Mouse (Mus musculus): ENCODE results near the gene Fkbp15. TPM values are rescaled to one million over a fixed set of nuclear protein-coding genes. Genes with fewer than 3 reads are reported as not detected.

The Fkbp15 gene
- polyA plus RNA-seq, 1 experiment: 22.1 TPM

GRCm38 (mm10) chr4:62361571-62361970 is 1.2 kb upstream of the Fkbp15 start:
- Histone ChIP-seq H3K4me3 (ENCODE audit: low read depth, low read length) (no peak overlapping the region), H3K27ac (ENCODE audit: insufficient read depth, low read length) (peak overlapping the region; percentile 24; the same call in 1 of the 2 replicates), H3K9ac (ENCODE audit: low read depth, poor library complexity, severe bottlenecking) (peak overlapping the region; percentile 76), H3K36me3 (ENCODE audit: control insufficient read depth, insufficient read depth, low read length, poor library complexity, severe bottlenecking) (no peaks in the 10 kb centered on the region), H3K4me1 (ENCODE audit: control insufficient read depth, insufficient read depth, low read length) (no peaks in the 10 kb centered on the region), H3K9me3 (replicated peaks; ENCODE audit: control insufficient read depth, insufficient read depth, low read length, poor library complexity, severe bottlenecking) (no peaks in the 10 kb centered on the region), H3K27me3 (ENCODE audit: control insufficient read depth, insufficient read depth, low read length, poor library complexity, severe bottlenecking) (no peaks in the 10 kb centered on the region)
- no peak for TF ChIP-seq POLR2A (IDR thresholded peaks at IDR 0.05; ENCODE audit: insufficient read depth, low read length)

GRCm38 (mm10) chr4:62360805-62361455 is 582 bp upstream of the Fkbp15 start:
- H3K9ac ChIP-seq (ENCODE audit: low read depth, poor library complexity, severe bottlenecking): peak overlapping the region; percentile 76
- no peaks in the 10 kb centered on the region for H3K27me3 ChIP-seq (ENCODE audit: control insufficient read depth, insufficient read depth, low read length, poor library complexity, severe bottlenecking)
- no peaks in the 10 kb centered on the region for H3K9me3 ChIP-seq (replicated peaks; ENCODE audit: control insufficient read depth, insufficient read depth, low read length, poor library complexity, severe bottlenecking)
- no peaks in the 10 kb centered on the region for H3K4me1 ChIP-seq (ENCODE audit: control insufficient read depth, insufficient read depth, low read length)
- H3K27ac ChIP-seq (ENCODE audit: insufficient read depth, low read length): peak overlapping the region; percentile 24; the same call in 1 of the 2 replicates
- peak overlapping the region; percentile 92 for H3K4me3 ChIP-seq (ENCODE audit: low read depth, low read length)
- H3K36me3 ChIP-seq (ENCODE audit: control insufficient read depth, insufficient read depth, low read length, poor library complexity, severe bottlenecking): no peaks in the 10 kb centered on the region
- no peak for TF ChIP-seq POLR2A (IDR thresholded peaks at IDR 0.05; ENCODE audit: insufficient read depth, low read length)
- no peak for TF ChIP-seq EP300 (IDR thresholded peaks at IDR 0.05; ENCODE audit: insufficient read depth, low read depth, low read length)
- no peak for TF ChIP-seq CTCF (IDR thresholded peaks at IDR 0.05; ENCODE audit: low read depth, low read length)

GRCm38 (mm10) chr4:62359256-62359775 is 1.0 kb downstream of the Fkbp15 start:
- Histone ChIP-seq H3K4me3 (ENCODE audit: low read depth, low read length) (peak overlapping the region; percentile 75), H3K4me1 (ENCODE audit: control insufficient read depth, insufficient read depth, low read length) (no peaks in the 10 kb centered on the region), H3K9me3 (replicated peaks; ENCODE audit: control insufficient read depth, insufficient read depth, low read length, poor library complexity, severe bottlenecking) (no peaks in the 10 kb centered on the region), H3K36me3 (ENCODE audit: control insufficient read depth, insufficient read depth, low read length, poor library complexity, severe bottlenecking) (no peaks in the 10 kb centered on the region), H3K27ac (ENCODE audit: insufficient read depth, low read length) (no peak overlapping the region), H3K27me3 (ENCODE audit: control insufficient read depth, insufficient read depth, low read length, poor library complexity, severe bottlenecking) (no peaks in the 10 kb centered on the region), H3K9ac (ENCODE audit: low read depth, poor library complexity, severe bottlenecking) (peak overlapping the region; percentile 32)
- no peak for TF ChIP-seq CTCF (IDR thresholded peaks at IDR 0.05; ENCODE audit: low read depth, low read length)
- no peak for TF ChIP-seq EP300 (IDR thresholded peaks at IDR 0.05; ENCODE audit: insufficient read depth, low read depth, low read length)
- no peak for TF ChIP-seq POLR2A (IDR thresholded peaks at IDR 0.05; ENCODE audit: insufficient read depth, low read length)

- H3K27me3 ChIP-seq (ENCODE audit: control insufficient read depth, insufficient read depth, low read length, poor library complexity, severe bottlenecking): no peaks in the 10 kb centered on the region
- H3K9ac ChIP-seq (ENCODE audit: low read depth, poor library complexity, severe bottlenecking): no peak overlapping the region
- TF ChIP-seq POLR2A (IDR thresholded peaks at IDR 0.05; ENCODE audit: insufficient read depth, low read length) (no peak), EP300 (IDR thresholded peaks at IDR 0.05; ENCODE audit: insufficient read depth, low read depth, low read length) (no peak), CTCF (IDR thresholded peaks at IDR 0.05; ENCODE audit: low read depth, low read length) (no peak)
- H3K4me1 ChIP-seq (ENCODE audit: control insufficient read depth, insufficient read depth, low read length): no peaks in the 10 kb centered on the region
- H3K9me3 ChIP-seq (replicated peaks; ENCODE audit: control insufficient read depth, insufficient read depth, low read length, poor library complexity, severe bottlenecking): no peaks in the 10 kb centered on the region
- H3K27ac ChIP-seq (ENCODE audit: insufficient read depth, low read length): no peak overlapping the region
- H3K4me3 ChIP-seq (ENCODE audit: low read depth, low read length): no peak overlapping the region
- H3K36me3 ChIP-seq (ENCODE audit: control insufficient read depth, insufficient read depth, low read length, poor library complexity, severe bottlenecking): no peaks in the 10 kb centered on the region
These were observed 2.7 kb downstream of the Fkbp15 start for GRCm38 (mm10) chr4:62357631-62358148.

GRCm38 (mm10) chr4:62349371-62349770 is 11.0 kb downstream of the Fkbp15 start:
- Histone ChIP-seq H3K9ac (ENCODE audit: low read depth, poor library complexity, severe bottlenecking) (no peak overlapping the region), H3K27ac (ENCODE audit: insufficient read depth, low read length) (no peak overlapping the region), H3K4me3 (ENCODE audit: low read depth, low read length) (no peak overlapping the region), H3K36me3 (ENCODE audit: control insufficient read depth, insufficient read depth, low read length, poor library complexity, severe bottlenecking) (no peaks in the 10 kb centered on the region; the same call in 1 of the 2 replicates), H3K9me3 (replicated peaks; ENCODE audit: control insufficient read depth, insufficient read depth, low read length, poor library complexity, severe bottlenecking) (no peaks in the 10 kb centered on the region), H3K27me3 (ENCODE audit: control insufficient read depth, insufficient read depth, low read length, poor library complexity, severe bottlenecking) (no peaks in the 10 kb centered on the region), H3K4me1 (ENCODE audit: control insufficient read depth, insufficient read depth, low read length) (no peaks in the 10 kb centered on the region)
- TF ChIP-seq EP300 (IDR thresholded peaks at IDR 0.05; ENCODE audit: insufficient read depth, low read depth, low read length) (no peak), POLR2A (IDR thresholded peaks at IDR 0.05; ENCODE audit: insufficient read depth, low read length) (no peak), CTCF (IDR thresholded peaks at IDR 0.05; ENCODE audit: low read depth, low read length) (no peak)

GRCm38 (mm10) chr4:62348329-62348705 is 12.0 kb downstream of the Fkbp15 start:
- H3K36me3 ChIP-seq (ENCODE audit: control insufficient read depth, insufficient read depth, low read length, poor library complexity, severe bottlenecking): no peaks in the 10 kb centered on the region; the same call in 1 of the 2 replicates
- H3K9ac ChIP-seq (ENCODE audit: low read depth, poor library complexity, severe bottlenecking): no peak overlapping the region
- no peaks in the 10 kb centered on the region for H3K27me3 ChIP-seq (ENCODE audit: control insufficient read depth, insufficient read depth, low read length, poor library complexity, severe bottlenecking)
- no peak overlapping the region for H3K27ac ChIP-seq (ENCODE audit: insufficient read depth, low read length)
- no peaks in the 10 kb centered on the region for H3K9me3 ChIP-seq (replicated peaks; ENCODE audit: control insufficient read depth, insufficient read depth, low read length, poor library complexity, severe bottlenecking)
- H3K4me3 ChIP-seq (ENCODE audit: low read depth, low read length): no peak overlapping the region
- TF ChIP-seq POLR2A (IDR thresholded peaks at IDR 0.05; ENCODE audit: insufficient read depth, low read length): no peak
- TF ChIP-seq EP300 (IDR thresholded peaks at IDR 0.05; ENCODE audit: insufficient read depth, low read depth, low read length): no peak
- no peak for TF ChIP-seq CTCF (IDR thresholded peaks at IDR 0.05; ENCODE audit: low read depth, low read length)
- H3K4me1 ChIP-seq (ENCODE audit: control insufficient read depth, insufficient read depth, low read length): no peaks in the 10 kb centered on the region
